Mouse (Mus musculus) embryo, embryonic 11 days (tissue): Measurements from ENCODE around the gene Bag6.

Experiments used
- DNase-seq: peaks from one replicate; pipeline ENCODE4 v3.0.0-alpha.2; 2015

The Bag6 gene

GRCm38 (mm10) chr17:35168541-35169207, 33.7 kb downstream of the Bag6 start:
- peak; percentile 87 for DNase-seq

GRCm38 (mm10) chr17:35172445-35173234, 37.7 kb downstream of the Bag6 start:
- DNase-seq: no peak

- DNase-seq: no peak
Measured at GRCm38 (mm10) chr17:35173329-35173728, 38.4 kb downstream of the Bag6 start.

- no peak for DNase-seq
Measured at GRCm38 (mm10) chr17:35174201-35174977, 39.4 kb downstream of the Bag6 start.

GRCm38 (mm10) chr17:35175382-35175781, 40.4 kb downstream of the Bag6 start:
- DNase-seq: no peak

GRCm38 (mm10) chr17:35175968-35176367, 41.0 kb downstream of the Bag6 start, which contains the start of gene Aif1:
Gene Aif1, minus strand, starts transcription at chr17:35176068.
- DNase-seq: no peak

GRCm38 (mm10) chr17:35178528-35178927, 43.5 kb downstream of the Bag6 start:
- DNase-seq: peak; percentile 80

GRCm38 (mm10) chr17:35180093-35180492, 45.1 kb downstream of the Bag6 start:
- DNase-seq: no peak

- peak; percentile 80 for DNase-seq
Measured at GRCm38 (mm10) chr17:35185639-35186611, 50.9 kb downstream of the Bag6 start.

- peak; percentile 59 for DNase-seq
Measured at GRCm38 (mm10) chr17:35186681-35187080, 51.7 kb downstream of the Bag6 start.

- no peak for DNase-seq
Measured at GRCm38 (mm10) chr17:35187345-35187744, 52.4 kb downstream of the Bag6 start.

- DNase-seq: no peak
Measured at GRCm38 (mm10) chr17:35187959-35188610, 53.1 kb downstream of the Bag6 start, which contains the start of gene Lst1. Gene Lst1, minus strand, starts transcription at chr17:35188439.

- DNase-seq: no peak
Measured at GRCm38 (mm10) chr17:35189186-35189585, 54.2 kb downstream of the Bag6 start.

GRCm38 (mm10) chr17:35190096-35190495, 55.1 kb downstream of the Bag6 start:
- no peak for DNase-seq

GRCm38 (mm10) chr17:35191723-35192122, 56.7 kb downstream of the Bag6 start:
- no peak for DNase-seq

GRCm38 (mm10) chr17:35192924-35193323, 57.9 kb downstream of the Bag6 start:
- DNase-seq: no peak

GRCm38 (mm10) chr17:35193881-35194843, 59.2 kb downstream of the Bag6 start, which contains the start of gene Ltb:
Gene Ltb, plus strand, starts transcription at chr17:35194439.
- no peak for DNase-seq

- DNase-seq: no peak
Measured at GRCm38 (mm10) chr17:35194844-35195630, 60.1 kb downstream of the Bag6 start.

- peak; percentile 86 for DNase-seq
Measured at GRCm38 (mm10) chr17:35195631-35196320, 60.8 kb downstream of the Bag6 start.
